Mouse (Mus musculus): ENCODE results near the gene Plekha5. TPM values are rescaled to one million over a fixed set of nuclear protein-coding genes. Genes with fewer than 3 reads are reported as not detected.

Gene Plekha5
- 7.6 TPM for polyA plus RNA-seq (2017; shearing (Covaris generic))

DNA sequence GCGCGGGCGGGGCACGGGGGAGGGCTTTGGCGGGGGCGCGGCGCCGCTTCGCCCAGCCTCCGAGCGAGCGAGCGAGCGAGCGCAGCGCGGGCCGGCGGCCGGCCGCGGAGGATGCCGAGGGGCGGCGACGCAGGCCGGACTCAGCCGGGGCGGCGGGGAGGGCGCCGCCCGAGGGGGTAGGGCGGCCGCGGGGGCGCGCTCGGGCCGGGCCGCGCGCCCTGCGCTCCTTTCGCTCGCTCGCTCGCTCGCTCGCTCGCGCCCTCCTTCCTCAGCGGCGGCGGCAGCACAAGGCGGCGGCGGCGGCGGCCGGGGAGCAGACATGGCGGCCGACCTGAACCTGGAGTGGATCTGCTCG, at the start of gene Plekha5:
Gene Plekha5 (plus strand): TSS at position 209 of the 355 bp plus-strand sequence.

DNA sequence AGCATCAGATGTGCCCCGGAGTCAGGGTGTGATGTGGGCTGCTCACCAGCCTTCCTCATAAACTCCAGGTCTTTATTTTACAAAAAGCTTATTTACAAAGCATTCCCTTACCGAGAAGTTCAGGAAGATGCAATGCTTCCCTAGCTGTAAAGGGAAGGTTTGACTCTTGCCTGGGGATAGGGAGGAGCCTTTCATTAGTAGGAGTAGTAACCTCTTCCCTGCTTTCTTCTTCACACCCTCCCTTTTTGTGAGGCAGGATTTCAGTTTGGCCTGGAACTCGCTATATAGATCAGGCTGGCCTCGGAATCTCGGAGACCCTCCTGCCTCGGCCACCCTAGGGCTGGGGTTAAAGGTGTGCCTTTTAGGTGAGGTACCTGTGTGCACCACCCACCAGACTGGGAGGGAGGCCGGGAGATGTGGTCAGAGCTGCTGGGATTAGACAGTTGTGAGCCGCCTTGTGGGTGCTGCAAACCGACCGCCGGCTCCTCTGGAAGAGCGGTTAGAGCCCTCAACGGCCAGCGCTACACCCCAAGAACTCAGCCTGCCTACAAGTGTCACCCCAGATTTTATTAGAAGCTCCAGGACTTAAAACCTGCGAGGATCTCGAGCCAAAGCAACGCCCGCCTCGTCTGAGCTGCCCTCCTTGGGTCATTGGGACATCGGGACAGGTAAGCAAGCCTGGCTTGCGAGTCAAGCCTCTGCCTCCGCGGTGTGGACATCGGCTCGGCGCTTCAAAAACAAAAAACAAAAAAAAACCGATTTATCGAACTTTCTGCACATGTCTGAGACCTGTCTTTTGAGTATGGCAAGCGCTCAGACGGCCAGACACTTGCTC, 198.8 kb downstream of the Plekha5 start, which contains the start of gene Aebp2:
Gene Aebp2 (plus strand): TSS at position 273 of the 835 bp plus-strand sequence.

Other genes starting within 250 kb of the Plekha5 start
- gene Aebp2, start 198.6 kb downstream of the Plekha5 start, polyA plus RNA-seq (2017; shearing (Covaris generic)): 11.7 TPM